Mouse (Mus musculus) lung, postnatal 0 days (tissue): ENCODE measurements around the gene Gm11492.

ENCODE experiments used
- CTCF ChIP-seq: IDR thresholded peaks from 2 replicates; pipeline ENCODE4 v1.5.1; 2016; ENCODE audit warnings: antibody characterized with exemption, mild to moderate bottlenecking
- EP300 ChIP-seq: IDR thresholded peaks from 2 replicates; pipeline ENCODE4 v1.6.1; 2016; ENCODE audit warnings: antibody characterized with exemption, mild to moderate bottlenecking, control low read depth

- TF ChIP-seq CTCF: peak; percentile 16; the same call in 1 of the 2 replicates
- peak; percentile 63; the same call in 1 of the 2 replicates for TF ChIP-seq EP300
Measured at GRCm38 (mm10) chr11:87587211-87587874, 20.9 kb downstream of the Gm11492 start.
